Mouse (Mus musculus) lung, postnatal 0 days (tissue): ENCODE measurements around the gene Tmprss6.

Source experiments
- CTCF ChIP-seq: IDR thresholded peaks from 2 replicates; pipeline ENCODE4 v1.5.1; 2016; ENCODE audit warnings: antibody characterized with exemption, mild to moderate bottlenecking
- EP300 ChIP-seq: IDR thresholded peaks from 2 replicates; pipeline ENCODE4 v1.6.1; 2016; ENCODE audit warnings: antibody characterized with exemption, mild to moderate bottlenecking, control low read depth

DNA sequence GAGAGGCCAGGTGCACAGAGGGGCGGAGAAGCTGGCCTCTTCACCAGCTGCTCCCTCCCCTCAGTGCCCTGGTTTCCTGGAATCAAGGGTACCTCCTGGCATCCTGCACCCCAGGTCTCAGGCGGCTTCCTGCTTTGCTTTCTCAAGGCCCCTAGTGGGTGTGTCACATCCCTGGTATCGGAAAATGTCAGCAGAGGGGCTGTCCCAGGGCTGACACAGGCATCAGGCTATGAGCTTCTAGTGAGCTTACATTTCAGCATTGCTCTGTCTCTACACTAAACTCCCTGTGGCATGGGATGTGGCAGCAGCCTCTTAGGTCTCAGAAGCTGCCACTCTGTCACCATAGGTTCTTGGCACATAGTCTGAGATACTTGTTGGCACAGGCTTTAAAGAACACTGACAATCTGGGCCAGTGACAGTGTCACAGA, 7.2 kb upstream of the Tmprss6 start:
- TF ChIP-seq CTCF (no peak), EP300 (no peak)
